Mouse (Mus musculus) G1E (cell line): ENCODE data around the gene Hist2h3c1.

ENCODE experiments used
- CTCF ChIP-seq: IDR thresholded peaks from 2 replicates; pipeline ENCODE4 v1.5.1; 2012; ENCODE audit warnings: low read depth, low read length, inconsistent platforms, mixed read lengths
- GATA1 ChIP-seq: IDR thresholded peaks from 2 replicates; pipeline ENCODE4 v1.6.1; 2012; ENCODE audit warnings: borderline replicate concordance, low read length, inconsistent platforms, mixed read lengths

- TF ChIP-seq CTCF: no peak
- no peak for TF ChIP-seq GATA1
Measured at GRCm38 (mm10) chr3:96255926-96256593, 9.6 kb downstream of the Hist2h3c1 start.
